Mouse (Mus musculus): ENCODE results near the gene Olfr31.

DNA sequence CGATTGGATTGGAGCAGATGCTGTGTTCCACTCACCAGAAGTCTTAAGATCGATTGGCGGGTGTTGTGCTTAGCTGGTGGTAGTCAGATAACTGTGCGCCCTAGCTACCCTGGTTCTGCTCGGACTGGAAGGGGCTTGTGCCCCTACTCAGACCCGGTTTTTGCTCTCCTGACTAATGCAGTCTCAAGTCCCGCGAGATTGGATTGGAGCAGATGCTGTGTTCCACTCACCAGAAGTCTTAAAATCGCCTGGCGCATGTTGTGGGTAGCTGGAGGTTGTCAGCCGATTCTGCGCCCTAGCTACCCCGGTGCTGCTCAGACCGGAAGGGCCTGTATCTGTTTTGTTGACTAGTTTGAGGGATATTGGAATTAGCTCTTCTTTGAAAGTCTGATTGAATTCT is 13.2 kb upstream of the Olfr31 start:
- TF ChIP-seq CTCF (IDR thresholded peaks at IDR 0.05): no peak
- no peak for TF ChIP-seq POLR2A (IDR thresholded peaks at IDR 0.05; ENCODE audit: insufficient read depth, low read depth, low read length)
